Mouse (Mus musculus) gonadal fat pad, adult 2 months (tissue): Measurements from ENCODE around the gene 4930432M17Rik. TPM values are rescaled to one million over a fixed set of nuclear protein-coding genes. Genes with fewer than 3 reads are reported as not detected.

Experiments used
- polyA plus RNA-seq: library from polyadenylated mRNA; depleted of rRNA; stranded (reverse); fragments of >200 nt; gene quantifications from 2 replicates; pipeline ENCODE4 v1.2.3, GENCODE M21; 2012; rRNA removed

4930432M17Rik gene
- polyA plus RNA-seq, 1 experiment, result not detected

Other genes with a start within 250 kb of the 4930432M17Rik start
- gene Cnn3, start 244.3 kb upstream of the 4930432M17Rik start, polyA plus RNA-seq, result 101 and 104 TPM in 2 replicates
- gene Slc44a3, start 138.4 kb upstream of the 4930432M17Rik start, polyA plus RNA-seq, result 26.1 and 26.5 TPM in 2 replicates
- 26.4 and 28.3 TPM in 2 replicates for gene F3, start 52.8 kb downstream of the 4930432M17Rik start, polyA plus RNA-seq
- 8.9 and 17.6 TPM in 2 replicates for gene Abcd3, start 144.5 kb downstream of the 4930432M17Rik start, polyA plus RNA-seq